11 mouse cellular contexts compared by ENCODE assay signal in genomic region chr2:155872930-155873507, GRCm38 (mm10). TPM values are rescaled to one million over a fixed set of nuclear protein-coding genes. Genes with fewer than 3 reads are reported as not detected.
A peak's percentile ranks its signal among the peaks of the same experiment; 100 is the strongest.
DNase-seq lines count a peak whose midpoint lies in the region; ATAC-seq and TF ChIP-seq lines count a peak whose summit lies in the region.
"Had no signal": no experiment of that assay in that cellular context is flagged by ENCODE, and none has a peak within 500 bp of the region (broad histone marks: within the 10 kb centered on the region; RNA-seq: fewer than 3 reads in every experiment).

No protein-coding gene starts in this region.

- no peaks in the 10 kb centered on the region for H3K9me3 ChIP-seq in hindbrain, embryonic 10.5 days
- H3K9me3 ChIP-seq in hindbrain, embryonic 16.5 days (ENCODE audit: control insufficient read depth, low read length) = no peaks in the 10 kb centered on the region
- H3K9me3 ChIP-seq in midbrain, embryonic 13.5 days = no peaks in the 10 kb centered on the region
- H3K9me3 ChIP-seq in midbrain, embryonic 10.5 days (replicated peaks) = no peaks in the 10 kb centered on the region
- H3K9me3 ChIP-seq in hindbrain, embryonic 15.5 days = no peaks in the 10 kb centered on the region
- no peaks in the 10 kb centered on the region for H3K9me3 ChIP-seq in stomach, embryonic 16.5 days (replicated peaks; ENCODE audit: control insufficient read depth, low read length)

- no peak for TF ChIP-seq POLR2A in kidney, adult 2 months (IDR thresholded peaks at IDR 0.05; ENCODE audit: low read depth, low read length)

- H3K4me2 ChIP-seq in hindbrain, embryonic 16.5 days (ENCODE audit: low read length) = no peak overlapping the region
- H3K4me2 ChIP-seq in midbrain, embryonic 13.5 days (replicated peaks) = no peak overlapping the region
- no peak overlapping the region for H3K4me2 ChIP-seq in hindbrain, embryonic 15.5 days
- H3K4me2 ChIP-seq in stomach, embryonic 16.5 days (ENCODE audit: low read depth, low read length) = peak overlapping the region; percentile 17; the same call in 1 of the 2 replicates

- 74% methylated on average over 10 of the region's 10 CpGs for WGBS in hindbrain, embryonic 10.5 days
- 52% methylated on average over 10 of the region's 10 CpGs for WGBS in hindbrain, embryonic 16.5 days
- WGBS in midbrain, embryonic 13.5 days = 76% methylated on average over 10 of the region's 10 CpGs
- WGBS in midbrain, embryonic 10.5 days = 82% methylated on average over 10 of the region's 10 CpGs
- WGBS in hindbrain, embryonic 15.5 days = 48% methylated on average over 10 of the region's 10 CpGs
- WGBS in stomach, embryonic 16.5 days = 25% methylated on average over 10 of the region's 10 CpGs
- WGBS in kidney, adult 2 months = 56% methylated on average over 10 of the region's 10 CpGs

- no peak for ATAC-seq in hindbrain, embryonic 16.5 days
- ATAC-seq in midbrain, embryonic 13.5 days = no peak
- ATAC-seq in hindbrain, embryonic 15.5 days (ENCODE audit: low FRiP score, low read depth) = no peak
- ATAC-seq in stomach, embryonic 16.5 days (ENCODE audit: insufficient read depth, low FRiP score) = peak; percentile 38; the same call in 1 of the 2 replicates

- no peak overlapping the region for H3K4me3 ChIP-seq in hindbrain, embryonic 10.5 days
- H3K4me3 ChIP-seq in hindbrain, embryonic 16.5 days (ENCODE audit: low read length) = no peak overlapping the region
- H3K4me3 ChIP-seq in midbrain, embryonic 13.5 days (replicated peaks) = no peak overlapping the region
- H3K4me3 ChIP-seq in midbrain, embryonic 10.5 days = no peak overlapping the region
- no peak overlapping the region for H3K4me3 ChIP-seq in hindbrain, embryonic 15.5 days
- no peak overlapping the region for H3K4me3 ChIP-seq in stomach, embryonic 16.5 days (replicated peaks; ENCODE audit: low read length)
- no peak overlapping the region for H3K4me3 ChIP-seq in kidney, adult 2 months (ENCODE audit: insufficient read depth, low read depth, low read length)
- H3K4me3 ChIP-seq: heart, adult 2 months had no signal

- DNase-seq in hindbrain, embryonic 10.5 days (ENCODE audit: low spot score) = no peak
- no peak for DNase-seq in midbrain, embryonic 10.5 days (ENCODE audit: low spot score)
- no peak for DNase-seq in natural killer cell, adult 2 months (ENCODE audit: low spot score in 2 of 2)
- DNase-seq in kidney, adult 2 months = no peak
- DNase-seq: adrenal gland, adult 2 months; heart, adult 2 months; thymus, adult 2 months had no signal

- peaks cover 60% of the 10 kb centered on the region for H3K36me3 ChIP-seq in hindbrain, embryonic 10.5 days
- peaks cover 5% of the 10 kb centered on the region; the same call in 1 of the 2 replicates for H3K36me3 ChIP-seq in hindbrain, embryonic 16.5 days (ENCODE audit: control insufficient read depth, insufficient read depth, low read length)
- H3K36me3 ChIP-seq in midbrain, embryonic 13.5 days = peaks cover 33% of the 10 kb centered on the region
- peaks cover 47% of the 10 kb centered on the region for H3K36me3 ChIP-seq in midbrain, embryonic 10.5 days
- peaks cover 23% of the 10 kb centered on the region for H3K36me3 ChIP-seq in hindbrain, embryonic 15.5 days
- H3K36me3 ChIP-seq in stomach, embryonic 16.5 days (ENCODE audit: control insufficient read depth, insufficient read depth, low read length) = no peaks in the 10 kb centered on the region
- H3K36me3 ChIP-seq in kidney, adult 2 months (ENCODE audit: control insufficient read depth, insufficient read depth, low read length) = 0 out of 2 replicates have a peak, but pooled peaks cover 2% of the 10 kb centered on the region

- peak overlapping the region; percentile 13; the same call in 1 of the 2 replicates for H3K27ac ChIP-seq in hindbrain, embryonic 10.5 days
- H3K27ac ChIP-seq in hindbrain, embryonic 16.5 days (ENCODE audit: low read depth, low read length) = no peak overlapping the region
- H3K27ac ChIP-seq in midbrain, embryonic 13.5 days = peak overlapping the region; percentile 20; the same call in 1 of the 2 replicates
- no peak overlapping the region for H3K27ac ChIP-seq in midbrain, embryonic 10.5 days (replicated peaks)
- peak overlapping the region; percentile 66 for H3K27ac ChIP-seq in hindbrain, embryonic 15.5 days (replicated peaks)
- H3K27ac ChIP-seq in stomach, embryonic 16.5 days (ENCODE audit: low read length) = peak overlapping the region; percentile 65
- no peak overlapping the region for H3K27ac ChIP-seq in kidney, adult 2 months (ENCODE audit: insufficient read depth, low read depth, low read length)
- H3K27ac ChIP-seq: heart, adult 2 months had no signal

- TF ChIP-seq CTCF in kidney, adult 2 months (conservative IDR thresholded peaks at IDR 0.05; ENCODE audit: insufficient read depth, insufficient read length, low read depth, low read length) = no peak

- H3K4me1 ChIP-seq in hindbrain, embryonic 10.5 days (replicated peaks) = 0 out of 2 replicates have a peak, but pooled peaks cover 14% of the 10 kb centered on the region
- H3K4me1 ChIP-seq in hindbrain, embryonic 16.5 days (ENCODE audit: control insufficient read depth, insufficient read depth, low read depth, low read length) = no peaks in the 10 kb centered on the region; the same call in 1 of the 2 replicates
- H3K4me1 ChIP-seq in midbrain, embryonic 13.5 days (replicated peaks) = 0 out of 2 replicates have a peak, but pooled peaks cover 3% of the 10 kb centered on the region
- H3K4me1 ChIP-seq in midbrain, embryonic 10.5 days = no peaks in the 10 kb centered on the region
- peaks cover 18% of the 10 kb centered on the region for H3K4me1 ChIP-seq in hindbrain, embryonic 15.5 days (replicated peaks)
- peaks cover 25% of the 10 kb centered on the region for H3K4me1 ChIP-seq in stomach, embryonic 16.5 days (ENCODE audit: control insufficient read depth, insufficient read depth, low read length)
- no peaks in the 10 kb centered on the region for H3K4me1 ChIP-seq in kidney, adult 2 months (ENCODE audit: control insufficient read depth, insufficient read depth, low read length)

- no peaks in the 10 kb centered on the region for H3K27me3 ChIP-seq in hindbrain, embryonic 10.5 days (ENCODE audit: insufficient read depth, poor library complexity, severe bottlenecking)
- no peaks in the 10 kb centered on the region for H3K27me3 ChIP-seq in hindbrain, embryonic 16.5 days (replicated peaks; ENCODE audit: control insufficient read depth, insufficient read depth, low read length)
- H3K27me3 ChIP-seq in midbrain, embryonic 13.5 days = no peaks in the 10 kb centered on the region
- H3K27me3 ChIP-seq in midbrain, embryonic 10.5 days (ENCODE audit: low read depth, poor library complexity, severe bottlenecking) = no peaks in the 10 kb centered on the region
- H3K27me3 ChIP-seq in hindbrain, embryonic 15.5 days = no peaks in the 10 kb centered on the region
- H3K27me3 ChIP-seq in stomach, embryonic 16.5 days (ENCODE audit: control insufficient read depth, insufficient read depth, low read length) = no peaks in the 10 kb centered on the region
- no peaks in the 10 kb centered on the region for H3K27me3 ChIP-seq in kidney, adult 2 months (replicated peaks; ENCODE audit: control insufficient read depth, insufficient read depth, low read length)

- H3K9ac ChIP-seq in hindbrain, embryonic 16.5 days (ENCODE audit: low read depth, low read length) = no peak overlapping the region
- H3K9ac ChIP-seq in midbrain, embryonic 13.5 days (replicated peaks) = no peak overlapping the region
- H3K9ac ChIP-seq in hindbrain, embryonic 15.5 days = no peak overlapping the region
- H3K9ac ChIP-seq in stomach, embryonic 16.5 days (ENCODE audit: low read length) = no peak overlapping the region; the same call in 1 of the 2 replicates

RNA-seq across cellular contexts. Expression of gene Fam83c, which starts 38.4 kb away (rescaled TPM):
- polyA plus RNA-seq in hindbrain, embryonic 10.5 days (2016; fragmentation: Nextera tagmentation; extraction: Ambion mirVana) = 0.24 and 0.44 TPM in 2 replicates
- 0.41 and 0.61 TPM in 2 replicates for polyA plus RNA-seq in hindbrain, embryonic 16.5 days (2015; fragmentation: Nextera tagmentation; extraction: Ambion mirVana)
- polyA plus RNA-seq in midbrain, embryonic 13.5 days (2015; fragmentation: Nextera tagmentation; extraction: Ambion mirVana) = 0.58 and 0.66 TPM in 2 replicates
- polyA plus RNA-seq in midbrain, embryonic 10.5 days (2016; fragmentation: Nextera tagmentation; extraction: Ambion mirVana) = 0.16 and 0.50 TPM in 2 replicates
- polyA plus RNA-seq in hindbrain, embryonic 15.5 days (2015; fragmentation: Nextera tagmentation; extraction: Ambion mirVana) = 0.45 and 0.82 TPM in 2 replicates
- polyA plus RNA-seq in stomach, embryonic 16.5 days (2015; fragmentation: Nextera tagmentation; extraction: Ambion mirVana) = 5.4 and 5.8 TPM in 2 replicates
- 0.03 TPM in 1 of 2 replicates, not detected in the other for polyA plus RNA-seq in kidney, adult 2 months (2012; rRNA removed)
- polyA plus RNA-seq: heart, adult 2 months had no signal

RNA-seq across cellular contexts. Expression of gene Eif6, which starts 46.3 kb away (rescaled TPM):
- 247 and 261 TPM in 2 replicates for polyA plus RNA-seq in hindbrain, embryonic 10.5 days (2016; fragmentation: Nextera tagmentation; extraction: Ambion mirVana)
- polyA plus RNA-seq in hindbrain, embryonic 16.5 days (2015; fragmentation: Nextera tagmentation; extraction: Ambion mirVana) = 151 TPM in 2 replicates
- 157 and 161 TPM in 2 replicates for polyA plus RNA-seq in midbrain, embryonic 13.5 days (2015; fragmentation: Nextera tagmentation; extraction: Ambion mirVana)
- 227 and 257 TPM in 2 replicates for polyA plus RNA-seq in midbrain, embryonic 10.5 days (2016; fragmentation: Nextera tagmentation; extraction: Ambion mirVana)
- 148 and 155 TPM in 2 replicates for polyA plus RNA-seq in hindbrain, embryonic 15.5 days (2015; fragmentation: Nextera tagmentation; extraction: Ambion mirVana)
- 221 and 238 TPM in 2 replicates for polyA plus RNA-seq in stomach, embryonic 16.5 days (2015; fragmentation: Nextera tagmentation; extraction: Ambion mirVana)
- 108 and 113 TPM in 2 replicates for polyA plus RNA-seq in kidney, adult 2 months (2012; rRNA removed)

RNA-seq across cellular contexts. Expression of gene BC029722, which starts 53.8 kb away (rescaled TPM):
- polyA plus RNA-seq in hindbrain, embryonic 10.5 days (2016; fragmentation: Nextera tagmentation; extraction: Ambion mirVana) = 8.4 and 16.0 TPM in 2 replicates
- 43.6 and 47.5 TPM in 2 replicates for polyA plus RNA-seq in hindbrain, embryonic 16.5 days (2015; fragmentation: Nextera tagmentation; extraction: Ambion mirVana)
- 24.3 and 25.2 TPM in 2 replicates for polyA plus RNA-seq in midbrain, embryonic 13.5 days (2015; fragmentation: Nextera tagmentation; extraction: Ambion mirVana)
- polyA plus RNA-seq in midbrain, embryonic 10.5 days (2016; fragmentation: Nextera tagmentation; extraction: Ambion mirVana) = 6.8 and 10.5 TPM in 2 replicates
- 39.1 and 42.7 TPM in 2 replicates for polyA plus RNA-seq in hindbrain, embryonic 15.5 days (2015; fragmentation: Nextera tagmentation; extraction: Ambion mirVana)
- polyA plus RNA-seq in stomach, embryonic 16.5 days (2015; fragmentation: Nextera tagmentation; extraction: Ambion mirVana) = 22.1 and 25.7 TPM in 2 replicates
- polyA plus RNA-seq in kidney, adult 2 months (2012; rRNA removed) = 56.4 and 69.9 TPM in 2 replicates

RNA-seq across cellular contexts. Expression of gene Uqcc1, which starts 57.1 kb away (rescaled TPM):
- 73.7 and 77.4 TPM in 2 replicates for polyA plus RNA-seq in hindbrain, embryonic 10.5 days (2016; fragmentation: Nextera tagmentation; extraction: Ambion mirVana)
- 66.3 and 74.9 TPM in 2 replicates for polyA plus RNA-seq in hindbrain, embryonic 16.5 days (2015; fragmentation: Nextera tagmentation; extraction: Ambion mirVana)
- polyA plus RNA-seq in midbrain, embryonic 13.5 days (2015; fragmentation: Nextera tagmentation; extraction: Ambion mirVana) = 55.7 and 64.9 TPM in 2 replicates
- 81.9 and 86.3 TPM in 2 replicates for polyA plus RNA-seq in midbrain, embryonic 10.5 days (2016; fragmentation: Nextera tagmentation; extraction: Ambion mirVana)
- polyA plus RNA-seq in hindbrain, embryonic 15.5 days (2015; fragmentation: Nextera tagmentation; extraction: Ambion mirVana) = 64.2 and 65.0 TPM in 2 replicates
- 66.5 and 67.1 TPM in 2 replicates for polyA plus RNA-seq in stomach, embryonic 16.5 days (2015; fragmentation: Nextera tagmentation; extraction: Ambion mirVana)
- 64.1 and 74.9 TPM in 2 replicates for polyA plus RNA-seq in kidney, adult 2 months (2012; rRNA removed)

Comparison
In these comparisons a context has a peak if more than half of its experiments do, and no peak if none do; other contexts are left out.
1. H3K27ac ChIP-seq: peak in hindbrain, embryonic 10.5 days (single experiment), midbrain, embryonic 13.5 days (single experiment), hindbrain, embryonic 15.5 days (single experiment) and stomach, embryonic 16.5 days (single experiment); none in hindbrain, embryonic 16.5 days (single experiment), midbrain, embryonic 10.5 days (single experiment) and kidney, adult 2 months (single experiment).